Mouse (Mus musculus): ENCODE data around the gene Zfp800.

The Zfp800 gene

DNA sequence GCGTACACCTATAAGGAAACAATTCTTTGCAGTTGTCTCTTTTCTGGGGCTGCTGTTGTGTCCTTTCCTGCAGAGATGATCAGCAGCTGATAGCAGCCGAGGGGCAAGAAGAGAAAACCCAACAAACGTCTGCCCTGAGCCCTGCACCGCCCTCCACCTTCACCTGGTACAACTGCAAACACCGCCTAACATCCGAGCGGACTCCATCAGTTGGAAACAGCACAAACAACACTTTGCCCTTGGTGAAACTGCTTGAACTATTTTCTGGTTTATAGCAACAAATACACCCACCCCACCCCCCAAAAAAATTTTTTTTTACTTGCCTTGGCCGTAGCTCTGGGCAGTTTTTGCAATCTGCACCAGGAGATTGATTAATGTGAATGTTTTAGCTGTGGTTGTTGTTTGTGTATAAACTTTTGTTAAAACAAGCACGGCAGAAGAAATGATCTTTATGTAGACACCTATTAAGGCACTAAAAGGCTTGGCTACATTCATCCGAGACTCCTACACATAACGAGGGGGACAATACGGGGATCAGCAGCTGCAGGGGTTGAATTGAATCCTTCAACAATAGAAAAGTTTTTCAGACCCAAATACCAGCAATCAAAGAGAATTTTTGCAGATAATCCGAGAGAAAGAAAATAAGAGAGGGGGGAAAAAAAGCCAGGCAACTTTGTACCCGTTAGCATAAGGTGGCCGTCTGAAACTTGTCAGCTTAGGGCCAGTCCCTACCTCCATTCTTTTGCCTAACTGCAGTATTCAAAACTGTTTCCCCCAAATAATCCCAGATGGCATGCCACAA lies 1.6 kb downstream of the Zfp800 start:
- no peak for DNase-seq (ENCODE audit: low read depth)

DNA sequence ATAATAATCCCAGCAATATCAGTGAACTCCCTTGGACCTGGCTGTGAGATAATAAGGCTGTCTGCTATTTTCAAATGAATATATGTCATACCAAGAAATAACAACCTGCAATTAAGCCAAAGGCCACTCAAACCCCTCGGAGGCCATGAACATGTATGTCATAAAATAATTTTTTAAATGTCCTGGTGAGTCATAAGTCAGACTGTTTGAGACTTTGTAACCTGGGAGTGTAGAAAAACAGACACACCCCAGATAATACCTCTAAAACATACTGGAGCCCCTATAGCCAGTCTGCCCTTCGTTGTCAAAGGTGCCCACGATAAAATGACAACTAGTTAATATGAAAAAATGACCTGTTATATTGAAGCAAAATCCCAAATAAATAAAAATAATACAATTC lies 8.8 kb downstream of the Zfp800 start:
- no peak for DNase-seq (ENCODE audit: low read depth)

DNA sequence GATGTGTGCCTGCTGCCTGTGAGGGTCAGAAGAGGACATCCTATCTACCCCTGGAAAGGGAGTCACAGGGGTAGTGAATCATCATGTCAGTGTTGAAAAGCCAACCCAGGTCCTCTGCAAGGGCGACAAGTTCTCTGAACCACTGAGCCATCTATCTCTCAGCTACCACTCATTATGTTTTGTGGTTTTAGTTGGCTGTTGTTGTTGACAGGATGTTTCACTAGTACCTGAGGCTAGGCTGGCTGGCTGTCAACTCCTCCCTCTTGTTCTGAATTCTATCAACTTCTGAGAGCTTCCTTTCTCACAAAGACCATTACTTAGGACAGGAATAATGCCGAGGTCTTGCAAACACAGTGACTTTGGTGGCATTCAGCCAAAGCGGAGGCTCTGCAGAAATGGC lies 12.6 kb downstream of the Zfp800 start:
- no peak for DNase-seq (ENCODE audit: low read depth)

DNA sequence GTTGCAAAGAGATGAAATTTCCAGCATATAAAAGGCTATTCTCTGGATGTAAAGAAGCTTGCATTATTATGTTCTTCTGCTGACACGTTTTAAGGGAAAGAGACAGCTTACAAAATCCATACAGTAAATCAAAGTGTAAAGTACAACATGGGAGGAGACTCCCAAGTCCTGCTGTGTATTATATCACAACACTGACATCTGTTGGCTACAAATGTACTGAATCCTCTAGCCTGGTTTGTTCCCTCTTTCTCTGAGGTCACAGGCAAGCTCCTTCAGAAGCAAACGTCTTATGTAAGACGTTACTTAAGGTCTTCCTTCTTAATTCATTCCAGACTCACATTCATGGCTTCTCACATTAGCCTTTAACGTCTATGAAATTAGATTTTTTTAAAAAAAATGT lies 15.8 kb downstream of the Zfp800 start:
- no peak for DNase-seq (ENCODE audit: low read depth)

DNA sequence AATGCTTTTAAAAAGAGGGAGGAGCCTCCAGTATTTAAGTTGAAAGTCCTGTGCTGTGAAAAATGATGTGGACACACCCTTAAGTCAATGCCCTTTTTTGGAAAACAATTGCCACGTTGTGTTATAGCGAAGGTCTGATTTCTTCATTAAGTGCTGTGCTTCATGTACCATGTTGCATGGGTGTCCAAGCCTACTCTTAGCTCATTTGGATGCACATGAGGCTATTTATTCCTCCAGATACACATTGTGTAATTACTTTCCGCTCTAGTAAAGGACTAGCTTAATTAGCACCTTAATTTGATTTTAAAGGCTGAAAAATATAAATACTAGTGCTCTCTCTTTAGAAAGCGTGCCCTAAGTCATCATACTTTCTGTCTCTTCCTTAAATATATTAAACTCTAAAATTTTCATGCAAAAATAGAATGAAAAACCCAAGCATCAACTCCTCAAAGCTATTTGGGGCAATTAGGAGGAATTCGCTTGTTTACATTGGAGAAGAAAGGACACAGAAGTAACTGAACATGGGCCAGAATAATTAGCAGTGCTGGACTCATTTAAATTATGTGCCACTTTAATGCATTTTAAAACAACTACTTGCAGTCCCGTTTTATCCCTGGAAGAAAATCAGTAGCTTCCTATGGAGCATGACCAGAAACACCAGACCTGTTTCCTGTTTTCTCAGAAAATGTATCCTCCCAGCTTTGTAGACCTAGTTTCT lies 27.7 kb downstream of the Zfp800 start:
- no peak for DNase-seq (ENCODE audit: low read depth)

DNA sequence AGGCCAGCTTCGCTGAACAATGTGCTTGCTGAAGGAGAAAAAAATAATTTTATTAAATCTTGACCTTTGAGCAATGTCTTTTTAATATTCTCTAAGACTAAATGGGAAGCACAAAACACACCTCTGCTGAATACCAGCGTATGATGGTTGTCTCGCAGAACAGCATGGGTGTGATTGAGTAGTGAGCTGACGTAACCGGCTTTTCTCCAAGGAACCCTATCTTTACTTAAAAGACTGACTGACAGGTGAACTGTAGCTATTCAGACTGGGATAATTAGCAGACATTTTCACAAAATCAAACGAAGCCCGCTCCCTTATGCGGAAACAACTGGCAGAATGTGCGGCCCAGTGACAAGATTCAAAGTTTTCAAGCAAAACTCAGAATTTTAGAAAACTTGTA lies 30.2 kb downstream of the Zfp800 start:
- no peak for DNase-seq (ENCODE audit: low read depth)

DNA sequence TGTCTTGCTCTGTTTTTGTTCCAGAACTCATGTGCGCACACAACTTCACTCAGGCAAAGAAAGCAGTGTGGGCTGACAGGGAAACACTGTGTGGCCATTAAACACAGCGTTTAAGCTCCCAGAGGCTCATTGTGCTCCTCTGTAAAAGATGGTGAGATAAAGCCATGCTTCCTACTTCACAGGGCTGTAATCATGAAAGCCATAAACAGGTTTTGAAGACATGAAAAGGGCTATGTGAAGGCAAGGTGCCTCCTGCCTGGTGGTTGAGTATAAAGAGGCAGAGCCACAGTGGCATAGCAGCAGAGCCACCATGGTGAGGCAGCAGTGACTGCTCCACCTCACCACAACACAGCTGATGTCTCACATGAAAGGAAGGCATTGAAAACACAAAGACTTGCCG lies 46.7 kb downstream of the Zfp800 start:
- DNase-seq (ENCODE audit: low read depth) = no peak

DNA sequence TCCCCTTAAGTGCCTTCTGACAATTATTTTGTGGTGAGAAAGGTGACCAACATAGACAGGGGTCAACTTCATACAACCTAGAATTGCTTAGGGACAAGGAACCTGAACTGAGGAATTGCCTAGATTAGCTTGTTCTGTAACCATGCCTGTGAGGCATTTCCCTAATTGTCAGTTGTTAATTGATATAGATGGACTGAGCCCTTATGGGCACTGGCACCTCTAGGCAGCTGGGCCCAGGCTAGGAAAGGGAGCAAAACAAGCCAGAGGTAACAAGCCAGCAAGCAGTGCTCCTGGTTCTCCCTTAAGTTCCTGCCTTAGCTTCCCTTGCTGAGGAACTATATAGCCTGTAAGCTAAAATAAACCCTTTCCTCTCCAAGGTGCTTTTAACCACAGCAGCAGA lies 52.1 kb downstream of the Zfp800 start:
- no peak for DNase-seq (ENCODE audit: low read depth)

DNA sequence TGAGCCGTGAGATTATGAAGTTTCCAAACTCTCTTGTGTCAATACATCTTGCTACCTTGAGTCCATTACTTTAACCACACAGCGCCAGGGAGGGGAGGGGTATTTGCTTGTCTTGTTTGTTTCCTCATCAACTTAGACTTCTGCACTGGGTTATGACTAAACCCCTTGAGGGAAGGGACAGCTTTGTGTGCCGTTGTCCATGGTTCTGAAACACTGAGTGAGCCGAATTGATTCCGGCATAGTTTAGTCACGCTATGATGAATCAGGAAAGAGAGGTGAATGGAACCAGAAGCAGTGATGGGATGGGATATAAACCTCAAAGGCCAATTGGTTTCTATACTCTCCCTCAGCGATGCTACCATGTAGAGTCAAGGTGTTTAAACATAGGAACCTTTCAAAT lies 52.6 kb downstream of the Zfp800 start:
- DNase-seq (ENCODE audit: low read depth) = no peak

DNA sequence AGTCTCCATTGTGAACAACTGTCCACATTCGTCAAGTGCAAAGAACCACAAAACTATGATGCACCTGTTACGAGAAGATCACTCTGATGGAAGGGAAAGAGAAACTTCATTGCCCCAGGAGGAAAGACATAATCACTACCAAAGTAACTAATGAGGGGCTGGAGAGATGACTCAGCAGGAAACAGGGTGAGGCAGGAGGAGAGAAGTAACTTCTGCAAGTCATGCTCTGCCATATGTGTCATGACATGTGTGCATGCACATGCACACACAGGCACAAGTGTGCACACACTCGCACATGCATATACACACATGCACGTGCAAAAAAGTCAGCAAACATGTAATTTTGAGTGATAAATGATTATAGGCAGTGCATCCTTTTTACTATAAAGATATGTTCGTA lies 54.9 kb downstream of the Zfp800 start:
- DNase-seq (ENCODE audit: low read depth) = no peak

DNA sequence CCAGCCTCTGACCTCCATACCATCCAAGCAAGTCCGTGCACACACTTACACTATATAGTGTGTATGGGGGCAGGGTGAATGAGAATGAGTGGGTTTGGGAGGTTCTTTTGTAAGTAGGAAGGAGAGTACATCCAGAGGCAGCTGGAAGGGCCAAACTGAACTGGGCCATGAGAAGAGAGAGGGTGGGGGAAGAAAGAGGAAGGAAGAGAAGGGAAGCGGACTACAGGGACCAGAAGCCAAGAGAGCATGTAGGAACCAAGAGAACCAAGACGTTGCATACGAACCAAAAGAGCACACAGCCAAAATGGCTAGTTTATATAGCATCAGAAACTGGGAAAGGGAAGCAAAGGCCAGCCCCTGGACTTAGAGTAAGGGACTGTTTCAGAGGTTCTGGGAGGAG lies 56.6 kb downstream of the Zfp800 start:
- no peak for DNase-seq (ENCODE audit: low read depth)

DNA sequence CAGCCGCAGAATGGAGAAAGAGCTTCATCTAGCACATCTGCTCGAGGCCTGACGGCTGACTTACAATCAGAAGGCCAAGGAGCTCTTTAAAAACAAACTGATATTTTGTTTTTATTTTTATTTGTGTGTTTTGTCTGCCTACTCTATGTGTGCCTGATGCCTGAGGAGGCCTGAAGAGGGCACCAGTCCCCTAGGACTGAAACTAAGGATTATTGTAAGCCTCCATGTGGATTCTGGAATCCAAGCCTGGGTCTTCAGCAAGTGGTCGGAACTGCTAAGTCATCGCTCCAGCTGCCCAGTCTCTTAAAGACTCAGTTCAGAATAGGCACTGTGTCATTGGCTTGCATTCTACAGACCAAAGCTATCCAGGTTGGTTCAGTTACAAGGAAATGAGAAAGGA lies 58.4 kb downstream of the Zfp800 start:
- no peak for DNase-seq (ENCODE audit: low read depth)

DNA sequence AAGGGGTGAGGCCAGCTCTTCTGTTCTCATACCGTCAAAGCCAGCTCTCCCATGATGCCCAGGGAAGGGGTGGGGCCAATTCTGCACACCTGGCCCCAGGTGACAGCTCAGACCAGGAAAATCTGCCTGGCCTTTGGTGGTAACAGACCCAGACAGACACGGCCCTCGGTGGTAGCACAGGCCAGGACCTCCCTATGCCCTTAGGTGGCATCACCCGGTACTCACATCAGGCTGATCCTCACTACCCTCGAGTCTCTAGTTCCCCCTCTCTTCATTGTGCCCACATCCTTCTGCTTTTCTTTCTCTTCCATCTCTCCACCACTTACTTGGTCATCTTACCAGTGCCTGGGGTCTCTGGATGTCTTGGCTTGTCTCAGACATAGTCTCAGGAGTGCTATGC lies 64.1 kb downstream of the Zfp800 start:
- no peak for DNase-seq (ENCODE audit: low read depth)

DNA sequence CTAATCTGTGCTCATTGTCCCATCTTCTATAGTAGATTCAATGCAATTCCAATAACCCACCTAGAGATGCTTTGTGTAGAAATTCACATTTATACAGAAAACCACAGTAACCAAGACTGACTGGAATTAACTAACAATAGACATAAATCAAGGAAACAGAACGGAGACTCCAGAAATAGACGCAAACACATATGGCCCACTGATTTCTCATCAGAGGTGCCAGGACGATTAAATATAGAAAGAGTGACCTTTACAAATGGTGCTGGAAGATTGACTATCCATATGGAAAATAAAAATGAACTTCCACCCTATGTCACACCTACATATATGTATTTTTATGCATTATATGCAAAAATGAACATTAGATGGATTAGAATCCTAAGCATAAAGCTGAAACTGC lies 65.3 kb downstream of the Zfp800 start:
- DNase-seq (ENCODE audit: low read depth) = no peak

DNA sequence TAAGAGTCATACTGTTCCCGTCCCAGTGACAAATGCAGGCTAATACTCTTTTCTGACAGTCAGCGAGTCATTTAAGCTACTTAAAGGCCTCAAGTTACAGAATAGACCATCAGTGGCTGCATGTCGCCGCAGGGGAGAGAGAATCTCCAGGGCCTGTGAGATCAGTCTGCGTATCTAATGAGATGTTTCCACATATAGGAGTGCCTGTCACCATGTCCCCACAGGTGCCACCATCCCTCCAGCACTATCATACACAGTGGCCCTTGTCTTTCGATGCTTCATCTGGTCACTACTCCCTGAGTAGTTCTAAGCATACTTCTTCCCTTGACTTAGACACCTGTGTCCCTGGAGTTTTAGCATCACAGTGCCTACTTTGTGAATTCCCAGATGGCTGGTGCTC lies 68.0 kb downstream of the Zfp800 start:
- DNase-seq (ENCODE audit: low read depth) = no peak

DNA sequence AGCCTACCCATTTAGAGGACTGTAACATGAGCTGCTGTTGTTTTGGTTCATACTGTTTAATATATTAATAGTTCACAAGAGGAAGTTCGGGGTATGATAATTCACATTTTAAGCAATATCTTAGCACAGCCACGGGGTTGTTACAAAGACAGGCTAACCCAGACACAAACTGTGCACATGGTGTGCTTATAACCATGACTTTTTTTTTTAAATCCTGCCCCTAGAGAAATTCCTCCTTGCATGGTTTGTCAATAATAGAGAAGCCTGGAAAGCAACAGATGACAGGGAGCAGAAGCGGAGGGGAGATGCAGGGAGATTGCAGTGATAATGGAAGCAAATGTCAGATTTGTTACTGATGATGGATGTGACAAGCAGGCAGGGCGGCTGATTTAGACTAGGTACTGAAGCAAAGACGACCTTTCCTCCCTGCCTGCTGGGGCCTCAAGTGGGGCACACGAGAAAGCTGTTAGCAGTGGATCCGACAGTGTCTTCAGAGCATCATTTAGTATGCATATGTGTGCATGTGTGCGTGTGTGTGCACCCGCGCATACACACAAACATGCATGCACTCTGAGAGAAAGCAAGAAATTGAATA lies 68.7 kb downstream of the Zfp800 start:
- no peak for DNase-seq (ENCODE audit: low read depth)

DNA sequence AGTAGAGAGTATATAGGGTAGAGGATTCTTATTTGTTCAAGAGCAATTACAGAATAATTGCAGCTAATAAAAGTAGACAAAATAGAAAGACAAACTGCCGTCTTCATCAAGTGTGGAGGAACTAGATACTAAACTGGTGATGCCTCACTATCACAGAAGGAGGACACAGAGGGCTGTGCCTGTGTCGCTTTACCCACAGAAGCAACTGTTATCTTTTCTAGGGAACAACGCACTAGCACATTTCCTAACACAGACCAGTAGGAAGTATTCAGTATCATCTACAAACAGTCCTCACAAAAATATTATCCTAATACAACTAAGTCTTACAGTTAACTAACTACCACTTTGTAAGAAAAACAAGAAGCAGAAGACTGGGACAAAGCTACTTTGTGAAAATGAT lies 71.1 kb downstream of the Zfp800 start:
- no peak for DNase-seq (ENCODE audit: low read depth)

DNA sequence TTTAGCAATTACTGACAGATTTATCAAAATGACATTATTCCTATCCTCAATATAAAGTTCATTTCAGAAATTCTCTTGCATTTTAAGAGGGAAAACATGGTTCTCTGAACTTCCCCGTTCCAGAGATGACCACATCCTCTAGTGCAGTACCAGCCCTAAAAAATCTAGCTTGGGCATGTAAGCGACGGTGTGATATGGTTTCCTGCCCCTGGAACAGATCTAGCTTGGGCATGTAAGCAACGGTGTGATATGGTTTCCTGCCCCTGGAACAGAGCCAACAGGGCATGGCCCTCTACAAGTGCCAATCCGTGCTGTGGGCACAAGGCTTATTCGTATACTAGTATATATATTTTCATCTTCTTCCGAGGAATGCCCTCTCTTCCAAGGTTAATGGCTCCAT lies 75.4 kb downstream of the Zfp800 start:
- no peak for DNase-seq (ENCODE audit: low read depth)

DNA sequence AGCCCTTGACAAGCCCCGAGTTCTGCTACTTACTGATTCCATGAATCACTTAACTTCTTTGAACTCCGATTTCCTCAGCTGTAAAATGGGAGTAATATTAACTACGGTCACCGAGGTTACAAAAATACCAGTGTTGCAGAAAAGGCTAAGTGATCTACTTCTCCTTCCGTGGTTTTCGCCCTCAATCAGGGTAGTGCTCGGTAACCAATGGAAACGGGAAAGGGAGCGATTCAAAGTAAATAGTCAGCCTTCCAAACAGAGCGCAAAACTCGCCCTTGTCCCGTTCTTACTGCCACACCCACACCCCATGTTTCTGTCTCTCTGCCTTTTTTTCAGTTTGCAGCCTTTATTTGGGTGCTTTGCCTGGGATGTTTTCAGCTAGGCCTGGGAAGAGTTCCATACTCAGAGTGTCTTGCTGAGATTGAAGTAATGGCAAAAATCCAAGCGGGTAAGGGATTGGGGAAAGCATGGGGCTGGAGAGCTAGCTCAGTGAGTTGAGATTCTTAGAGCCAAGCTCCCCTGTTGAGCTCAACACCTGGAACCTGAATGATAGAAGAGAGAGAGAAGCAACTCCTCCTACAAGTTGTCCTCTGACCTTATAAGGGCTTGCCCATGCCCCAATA lies 78.0 kb downstream of the Zfp800 start:
- DNase-seq (ENCODE audit: low read depth) = no peak

DNA sequence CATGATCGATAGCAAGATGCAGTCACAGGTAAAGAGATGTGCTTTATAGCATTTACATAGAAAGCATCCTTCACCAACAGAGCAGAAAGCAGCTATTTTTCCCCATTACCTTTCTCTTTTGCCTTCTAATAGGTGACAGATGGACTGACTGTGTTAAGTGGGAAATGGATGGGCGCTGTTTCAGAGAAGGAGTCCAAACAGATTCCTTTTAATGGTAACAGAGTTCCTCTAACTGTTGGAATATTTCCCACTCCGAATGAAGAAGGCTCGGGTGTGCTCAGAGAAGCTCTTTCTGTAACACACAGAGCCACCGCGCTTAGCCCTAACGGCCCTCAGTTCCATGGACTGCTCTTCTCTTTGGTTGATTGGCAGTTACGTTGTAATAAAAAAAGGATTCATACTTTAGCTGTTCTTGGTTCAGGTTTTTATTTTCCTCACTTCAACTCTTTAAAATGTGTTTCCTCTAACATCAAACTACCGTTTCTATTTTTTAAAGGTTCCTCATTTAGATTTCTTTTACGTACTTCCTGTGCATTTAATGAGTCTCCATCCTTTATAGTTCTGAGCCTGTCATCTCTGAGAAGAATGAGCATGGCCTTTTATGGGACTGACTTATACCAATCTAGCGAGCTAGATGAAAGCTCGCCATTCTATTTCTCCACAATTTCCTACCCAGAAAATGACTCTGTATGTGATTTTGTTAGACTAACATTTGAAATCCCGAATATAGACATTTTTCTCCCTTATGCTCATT lies 78.8 kb downstream of the Zfp800 start:
- no peak for DNase-seq (ENCODE audit: low read depth)

DNA sequence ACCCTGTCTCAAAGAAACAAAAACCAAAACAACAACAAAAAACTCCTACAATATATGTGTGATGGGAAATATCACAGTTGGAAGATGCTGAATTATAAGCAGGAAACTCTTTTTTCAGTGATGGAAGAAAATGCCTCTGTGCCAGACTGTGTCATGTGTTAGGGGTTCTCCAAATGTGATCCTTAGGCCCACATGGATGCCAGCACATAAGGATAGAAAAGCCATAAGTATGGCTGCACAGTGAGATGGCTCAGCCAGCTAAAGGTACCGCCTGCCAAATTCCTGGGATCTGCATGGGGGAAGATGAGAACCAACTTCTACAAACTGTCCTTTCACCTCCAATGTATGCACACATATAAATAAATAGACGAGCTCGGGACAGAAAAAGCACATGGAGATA lies 82.6 kb downstream of the Zfp800 start:
- DNase-seq (ENCODE audit: low read depth) = no peak

DNA sequence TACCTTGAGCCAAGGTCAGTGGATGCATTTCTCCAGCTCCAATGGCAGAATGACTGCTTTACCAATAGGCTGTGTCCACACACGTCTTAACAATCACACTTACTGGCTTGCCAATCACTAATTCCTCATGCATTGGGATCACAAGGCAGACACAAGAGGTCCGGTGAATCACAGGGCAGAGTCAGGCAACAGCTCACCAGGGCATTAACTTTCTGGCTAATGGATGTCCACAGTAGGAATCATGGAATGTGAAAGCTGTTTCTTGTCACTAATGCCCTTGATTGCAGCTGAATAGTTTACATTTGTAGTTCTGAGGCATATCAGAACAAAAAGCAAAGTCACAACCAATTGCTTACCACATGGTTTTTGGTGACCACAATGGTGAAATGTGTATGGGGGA lies 85.7 kb downstream of the Zfp800 start:
- no peak for DNase-seq (ENCODE audit: low read depth)
